Mouse (Mus musculus) olfactory bulb, adult 2 months (tissue): ENCODE data around the gene Abr. TPM values are rescaled to one million over a fixed set of nuclear protein-coding genes. Genes with fewer than 3 reads are reported as not detected.

ENCODE experiments used
- H3K27ac ChIP-seq: fragments of 200-500 bp; 2 replicates; pipeline ENCODE4 v1.5.1; 2012; ENCODE audit warnings: low read depth, low read length; ENCODE audit not compliant: insufficient read depth
- H3K4me1 ChIP-seq: fragments of 200-500 bp; 2 replicates; pipeline ENCODE4 v1.6.1; 2012; ENCODE audit warnings: low read length; ENCODE audit not compliant: control insufficient read depth, insufficient read depth
- H3K4me3 ChIP-seq: fragments of 200-500 bp; 2 replicates; pipeline ENCODE4 v1.5.1; 2012; ENCODE audit warnings: mild to moderate bottlenecking, low read depth, low read length, moderate library complexity; ENCODE audit not compliant: insufficient read depth
- CTCF ChIP-seq: fragments of 200-500 bp; IDR thresholded peaks from 2 replicates; pipeline ENCODE4 v1.5.1; 2012; ENCODE audit warnings: low read depth, mild to moderate bottlenecking, low read length, moderate library complexity; ENCODE audit not compliant: insufficient read depth
- POLR2A ChIP-seq: fragments of 200-500 bp; IDR thresholded peaks from 2 replicates; pipeline ENCODE4 v1.6.1; 2012; ENCODE audit warnings: mild to moderate bottlenecking, low read depth, low read length, moderate library complexity; ENCODE audit not compliant: insufficient read depth
- WGBS: fragments of 180-500 bp; shearing (Covaris S2); methylation state at CpG from one replicate; pipeline ENCODE4 v1.1.7; 2018; 5-methylcytosine and 5-hydroxymethylcytosine counted together
- polyA plus RNA-seq: library from polyadenylated mRNA; stranded (reverse); fragments of >200 nt; gene quantifications from 2 replicates; pipeline ENCODE4 v1.2.4, GENCODE M21; 2012; ENCODE audit warnings: low replicate concordance; ENCODE audit not compliant: missing spikeins, insufficient read depth, insufficient read length

Abr gene
- polyA plus RNA-seq, 1 experiment: 244 TPM

DNA sequence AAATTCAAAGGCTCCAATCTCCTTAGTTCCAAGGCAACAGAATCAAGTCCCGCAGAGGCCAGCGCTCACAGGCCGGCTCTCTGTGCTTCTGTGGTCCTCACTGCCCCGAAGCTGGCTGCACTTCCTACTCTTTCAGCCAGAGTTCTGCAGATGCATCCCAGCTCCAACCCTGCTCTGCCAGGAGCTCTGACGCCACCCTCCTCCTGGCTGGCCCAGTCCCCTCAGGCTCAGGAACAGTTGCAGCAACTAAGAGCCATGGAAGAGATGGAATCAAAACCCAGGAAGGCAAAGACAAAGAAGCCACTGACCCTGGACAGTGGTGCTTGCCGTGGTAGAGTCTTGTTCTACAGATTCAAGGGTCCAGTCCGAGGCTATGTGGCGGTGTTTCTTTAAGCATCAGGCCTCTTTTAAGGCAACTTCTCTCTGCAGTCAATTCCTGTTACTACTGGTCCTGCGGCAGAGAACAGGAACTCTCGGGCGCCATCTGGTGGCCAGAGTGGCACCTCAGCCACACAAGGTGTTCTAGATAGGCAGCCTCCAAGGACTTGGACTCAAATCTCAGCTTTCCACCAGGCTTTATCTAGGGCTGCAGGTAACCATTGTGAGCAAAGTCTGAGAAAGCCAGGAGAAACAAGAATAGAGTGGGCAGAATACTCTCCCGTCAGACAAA, 44.4 kb downstream of the Abr start:
- Histone ChIP-seq H3K4me3 (no peak overlapping the region), H3K27ac (no peak overlapping the region), H3K4me1 (peaks cover 6% of the 10 kb centered on the region)
- 24% methylated on average over 12 of the region's 12 CpGs for WGBS
- TF ChIP-seq POLR2A: no peak
- peak; percentile 83 for TF ChIP-seq CTCF

DNA sequence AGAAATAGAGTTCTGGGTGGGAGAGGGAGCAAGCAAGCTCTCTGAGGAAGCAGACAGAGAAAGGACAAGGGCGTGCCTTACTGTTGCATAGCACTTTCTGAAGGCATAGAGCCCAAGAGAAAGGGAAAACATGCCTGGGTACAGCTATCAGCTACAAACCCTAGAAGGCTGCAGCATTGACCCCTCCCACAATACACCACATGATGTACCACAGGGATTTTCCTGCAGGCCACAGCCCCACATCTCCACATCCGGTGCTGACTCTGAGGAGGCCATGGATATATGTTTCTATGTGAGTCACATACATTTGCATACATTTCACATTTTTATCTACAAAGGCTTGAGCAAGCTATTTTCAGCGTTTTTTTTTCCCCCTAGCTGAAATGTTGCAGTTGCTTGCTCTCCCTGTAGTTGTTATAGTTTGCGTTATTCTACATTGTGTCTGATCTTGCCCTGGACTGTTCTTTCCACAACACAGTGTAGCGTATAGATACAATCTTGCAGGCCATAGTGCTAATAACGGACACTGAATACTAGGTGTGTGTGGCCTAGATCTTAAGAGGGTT, 49.2 kb downstream of the Abr start:
- WGBS: 71% methylated on average over 6 of the region's 6 CpGs
- no peak for TF ChIP-seq CTCF
- no peak for TF ChIP-seq POLR2A
- Histone ChIP-seq H3K4me3 (no peak overlapping the region), H3K27ac (no peak overlapping the region), H3K4me1 (peaks cover 28% of the 10 kb centered on the region)

DNA sequence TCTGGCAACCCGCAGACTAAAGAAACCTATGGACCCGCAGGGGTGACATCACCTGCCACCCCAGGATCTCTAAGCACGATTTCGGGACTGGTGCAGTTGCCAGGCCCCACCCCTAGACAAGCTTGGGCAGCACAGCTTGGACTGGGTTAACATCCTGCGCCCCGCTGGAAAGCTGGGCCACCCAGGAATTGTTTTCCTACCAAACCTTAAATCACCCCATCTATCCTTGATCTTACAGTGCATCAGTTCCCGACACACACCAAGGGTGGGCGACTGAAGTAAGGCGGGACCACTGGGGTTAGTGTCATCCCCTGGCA, 50.5 kb downstream of the Abr start:
- Histone ChIP-seq H3K4me1 (peaks cover 26% of the 10 kb centered on the region), H3K27ac (peak overlapping the region; percentile 90), H3K4me3 (peak overlapping the region; percentile 92)
- TF ChIP-seq CTCF: no peak
- no peak for TF ChIP-seq POLR2A
- 4% methylated on average over 9 of the region's 9 CpGs for WGBS

DNA sequence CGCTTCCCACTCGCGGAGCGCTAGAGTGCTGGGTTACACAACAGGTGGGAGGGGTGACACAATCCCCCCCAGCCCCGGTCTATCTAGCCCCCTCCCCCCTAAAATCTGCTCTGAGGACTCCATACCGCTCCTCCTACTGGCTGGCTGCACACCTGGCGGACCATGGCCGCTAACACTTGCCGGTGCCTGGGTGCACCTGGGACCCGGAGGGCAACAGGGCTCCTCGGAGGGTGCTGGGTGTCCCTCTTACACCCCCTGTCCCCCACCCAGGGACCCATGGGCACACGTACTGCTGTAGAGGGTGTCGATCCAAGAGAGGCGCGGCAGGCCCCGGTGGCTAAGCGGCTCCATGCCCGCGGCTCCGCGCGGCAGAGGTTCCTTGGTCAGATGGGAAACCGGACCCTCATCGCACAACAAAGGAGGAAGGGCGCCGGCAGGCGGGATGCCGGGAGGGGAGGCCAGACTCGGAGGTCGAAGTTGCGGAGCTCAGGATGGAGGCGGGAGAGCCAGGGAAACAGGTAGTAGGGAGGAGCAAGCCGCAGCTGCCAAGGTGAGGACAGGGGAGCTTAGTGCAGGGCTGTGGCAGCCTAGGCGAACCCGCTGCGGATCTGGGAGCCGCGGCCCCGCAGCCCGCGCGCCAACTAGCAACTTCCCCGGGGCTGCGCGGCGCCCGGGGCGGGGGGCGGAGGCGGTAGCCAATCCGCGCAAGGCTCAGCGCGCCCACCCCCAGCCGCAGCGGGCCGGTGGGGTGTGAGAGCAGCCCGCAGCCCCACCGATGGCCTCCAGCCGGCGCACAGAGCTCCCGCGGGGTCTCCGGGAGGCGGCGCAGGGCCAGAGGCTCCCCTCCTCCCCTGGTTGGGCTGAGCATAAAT, 51.1 kb downstream of the Abr start:
- Histone ChIP-seq H3K4me3 (peak overlapping the region; percentile 92), H3K4me1 (peaks cover 26% of the 10 kb centered on the region), H3K27ac (peak overlapping the region; percentile 90)
- TF ChIP-seq CTCF: no peak
- TF ChIP-seq POLR2A: peak; percentile 49; the same call in 1 of the 2 replicates
- WGBS: 2% methylated on average over 66 of the region's 66 CpGs

DNA sequence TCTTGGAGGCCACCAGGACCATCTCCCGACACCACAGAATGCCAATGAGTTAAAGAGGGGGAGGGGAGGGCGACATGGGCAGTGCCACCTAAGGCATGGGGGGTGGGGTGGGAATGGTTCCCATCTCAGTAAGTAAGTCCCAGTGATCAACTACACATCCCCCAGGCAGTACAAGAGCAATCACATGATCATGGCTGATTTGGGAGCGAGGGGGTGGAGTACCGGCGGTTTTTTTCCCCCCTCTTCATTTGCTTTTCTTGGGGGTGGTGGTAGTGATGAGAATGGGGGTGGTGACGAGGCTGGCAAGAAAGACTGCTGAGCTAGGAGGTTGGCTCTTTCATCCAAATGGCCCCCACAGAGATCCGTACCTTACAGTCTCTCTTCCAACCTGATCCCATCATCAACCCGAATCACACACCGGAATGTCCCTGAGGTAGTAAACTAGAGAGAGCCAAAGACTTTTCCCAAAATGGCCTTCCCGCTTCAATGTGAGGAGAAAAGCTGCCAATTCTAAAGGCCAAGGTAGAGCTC, 51.8 kb downstream of the Abr start:
- no peak for TF ChIP-seq POLR2A
- no peak for TF ChIP-seq CTCF
- Histone ChIP-seq H3K4me3 (peak overlapping the region; percentile 92), H3K4me1 (peaks cover 26% of the 10 kb centered on the region), H3K27ac (peak overlapping the region; percentile 75; the same call in 1 of the 2 replicates)
- 12% methylated on average over 10 of the region's 10 CpGs for WGBS

DNA sequence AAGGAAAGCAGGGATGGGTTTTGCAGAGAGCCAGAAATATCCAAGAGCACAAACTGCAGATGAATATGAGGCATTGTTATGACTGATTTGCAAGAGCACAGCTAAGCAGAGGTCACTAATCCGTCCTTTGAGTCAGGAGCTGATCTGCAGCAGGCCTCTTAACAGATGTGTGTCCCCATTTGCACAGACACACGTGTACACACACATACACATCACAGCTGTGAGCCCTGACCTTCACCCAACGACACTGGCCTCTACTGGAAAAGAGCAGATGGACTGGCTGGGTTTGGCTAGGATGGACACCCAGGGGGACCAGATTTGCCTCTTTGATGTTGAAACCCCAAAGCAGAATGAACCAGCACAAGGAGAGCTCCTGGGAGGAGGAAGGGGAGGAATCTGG, 52.7 kb downstream of the Abr start:
- Histone ChIP-seq H3K27ac (peak overlapping the region; percentile 41), H3K4me3 (peak overlapping the region; percentile 92)

DNA sequence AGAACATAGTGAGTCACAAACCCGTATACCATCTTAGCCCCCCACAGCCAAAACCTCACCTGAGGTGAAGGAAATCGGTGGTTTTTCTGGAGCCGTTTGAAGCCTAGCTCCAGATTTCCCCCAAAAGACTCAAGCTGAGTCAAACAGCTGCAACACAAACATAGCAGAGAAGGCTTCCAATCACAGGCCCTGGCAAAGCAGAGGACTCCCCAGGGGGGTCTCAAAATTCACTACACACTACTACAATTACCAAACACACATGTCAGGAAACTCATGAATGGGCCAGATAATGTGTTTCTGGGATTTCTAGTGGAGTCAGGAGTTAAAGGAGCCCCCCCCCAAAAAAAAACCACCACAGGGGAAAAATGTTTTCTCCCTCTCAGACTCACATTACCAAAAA, 56.0 kb downstream of the Abr start:
- H3K4me1 ChIP-seq: peaks cover 34% of the 10 kb centered on the region
- no peak overlapping the region for H3K27ac ChIP-seq
- H3K4me3 ChIP-seq: no peak overlapping the region
- no peak for TF ChIP-seq CTCF
- 29% methylated on average over 3 of the region's 3 CpGs for WGBS

More for the DNA sequence above, 52.7 kb downstream of the Abr start:
- peaks cover 26% of the 10 kb centered on the region for H3K4me1 ChIP-seq
- 40% methylated on average over 3 of the region's 3 CpGs for WGBS
- TF ChIP-seq CTCF: no peak
- TF ChIP-seq POLR2A: no peak

DNA sequence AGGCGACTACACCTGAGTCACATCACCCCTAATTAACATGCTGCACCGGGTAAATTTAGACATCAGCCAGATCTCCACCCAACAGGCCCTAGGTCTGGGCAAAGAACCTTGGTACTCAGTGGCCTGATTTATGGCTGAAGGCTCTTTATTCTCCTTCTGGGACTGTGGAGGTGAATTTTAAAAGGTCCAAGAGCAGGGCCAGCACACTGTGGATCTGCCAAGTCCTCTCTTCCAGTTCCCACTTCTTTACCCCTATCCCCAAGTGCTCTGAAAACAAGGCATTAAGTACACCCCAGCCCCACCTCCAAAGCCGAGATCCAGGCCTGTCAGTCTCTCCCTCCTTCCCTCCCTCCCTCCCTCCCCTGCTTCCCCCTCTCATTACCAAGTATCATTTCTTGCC, 59.5 kb downstream of the Abr start:
- peak overlapping the region; percentile 37; the same call in 1 of the 2 replicates for H3K27ac ChIP-seq
- H3K4me3 ChIP-seq: no peak overlapping the region
- 37% methylated on average over 3 of the region's 3 CpGs for WGBS
- peaks cover 23% of the 10 kb centered on the region for H3K4me1 ChIP-seq
- TF ChIP-seq POLR2A (no peak), CTCF (no peak)

DNA sequence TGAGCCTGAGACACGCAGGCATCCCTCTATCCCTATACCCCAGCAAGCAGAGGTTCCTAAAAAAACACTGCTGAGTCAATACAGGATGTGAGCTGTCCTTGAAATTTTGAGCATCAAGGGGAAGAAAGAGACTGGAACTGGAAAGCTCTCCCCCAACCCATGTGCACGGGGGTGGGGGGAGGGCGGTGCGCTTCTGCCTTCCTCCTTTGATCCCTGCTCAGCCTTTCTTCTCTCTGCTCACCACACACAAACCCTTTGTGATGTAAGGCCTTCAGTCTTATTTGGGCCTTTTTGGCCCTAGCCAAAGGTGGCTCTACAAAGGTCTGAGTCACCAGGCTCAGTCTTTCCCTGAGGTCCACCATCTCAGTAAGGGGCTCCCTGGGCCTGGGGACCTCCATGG, 59.9 kb downstream of the Abr start:
- Histone ChIP-seq H3K4me3 (no peak overlapping the region), H3K4me1 (peaks cover 23% of the 10 kb centered on the region), H3K27ac (peak overlapping the region; percentile 37)
- TF ChIP-seq CTCF (no peak), POLR2A (no peak)
- WGBS: 28% methylated on average over 4 of the region's 4 CpGs
